Mouse (Mus musculus): ENCODE data around the gene Tomm40. TPM values are rescaled to one million over a fixed set of nuclear protein-coding genes. Genes with fewer than 3 reads are reported as not detected.

Gene Tomm40
- 125 TPM in 2 replicates for polyA plus RNA-seq (2012; rRNA removed)

DNA sequence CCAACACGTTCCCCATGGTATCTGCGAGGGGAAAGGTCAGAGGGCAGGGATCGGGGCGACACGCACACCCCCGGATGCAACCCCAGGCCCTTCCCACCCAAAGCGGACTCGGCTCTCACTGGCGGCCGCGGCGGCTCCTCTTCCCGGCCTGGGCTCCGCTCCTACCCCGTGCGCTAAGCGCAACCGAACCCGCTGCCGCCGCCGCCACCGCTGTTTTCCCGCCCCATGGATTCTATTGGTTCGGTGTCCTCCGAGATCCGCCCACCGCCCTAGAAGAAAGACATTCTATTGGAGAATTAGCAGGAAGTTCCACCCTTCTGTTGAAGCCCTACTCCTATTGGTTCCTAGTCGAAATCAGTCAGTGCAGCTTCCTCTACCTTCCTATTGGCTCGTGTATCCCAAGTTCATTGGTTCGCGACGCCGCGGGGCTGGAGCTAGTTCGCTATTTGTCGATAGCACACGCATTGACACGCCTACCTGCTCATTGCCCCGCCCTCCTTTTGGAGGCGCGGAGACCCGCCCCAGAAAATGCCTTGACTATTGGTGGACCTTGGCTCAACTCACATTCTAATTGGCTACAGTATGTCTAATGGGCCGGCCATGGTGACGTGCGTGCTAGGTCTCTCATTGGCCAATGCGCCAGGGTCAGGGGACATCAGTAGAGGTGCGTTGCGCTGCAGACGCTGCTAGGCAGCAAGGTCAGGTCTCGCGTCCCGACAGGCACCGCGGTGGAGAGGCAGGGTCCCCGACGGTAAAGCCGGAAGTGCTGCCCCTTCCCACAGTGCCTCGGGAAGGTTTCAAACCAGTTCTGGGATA is at the start of gene Tomm40:
Tomm40 (minus strand) TSS at position 200 of the 816 bp plus-strand sequence.
- TF ChIP-seq POLR2A (IDR thresholded peaks at IDR 0.05; ENCODE audit: borderline replicate concordance, insufficient read depth, low read length) (peak; percentile 51; the same call in 1 of the 2 replicates), CTCF (IDR thresholded peaks at IDR 0.05; ENCODE audit: borderline replicate concordance, insufficient read depth, low read depth, low read length) (no peak)
- peak within 1 kb of the TSS; percentile 81 for H3K4me3 ChIP-seq (replicated peaks; ENCODE audit: insufficient read depth, low read depth, low read length)
- H3K4me1 ChIP-seq (ENCODE audit: control insufficient read depth, insufficient read depth, low read length), result peaks cover 8% of the 10 kb centered on the region
- H3K27me3 ChIP-seq (ENCODE audit: control insufficient read depth, insufficient read depth, low read length), result no peaks in the 10 kb centered on the region
- DNase-seq, result peak; percentile 99 to 100
- peak within 1 kb of the TSS; percentile 52 for H3K27ac ChIP-seq (ENCODE audit: insufficient read depth, low read length)
- under 1% methylated on average over 57 of the region's 59 CpGs for WGBS

DNA sequence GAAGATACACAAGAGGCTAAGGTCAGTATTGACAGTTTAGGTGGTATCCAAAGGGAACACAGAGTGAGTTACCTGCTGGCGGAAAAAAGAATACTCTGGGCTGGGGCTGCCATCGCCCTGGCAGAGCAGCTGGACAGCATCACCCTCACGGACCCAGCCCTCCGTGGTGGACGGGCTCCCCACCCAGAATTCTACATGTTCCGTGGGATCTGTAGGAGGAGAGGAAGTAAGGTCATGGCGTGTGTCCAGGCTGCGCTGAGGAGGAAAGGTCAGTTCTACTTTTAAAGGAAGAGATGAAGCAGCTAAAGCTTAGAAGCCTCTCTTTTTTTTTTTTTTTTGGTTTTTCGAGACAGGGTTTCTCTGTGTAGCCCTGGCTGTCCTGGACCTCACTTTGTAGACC is 49.3 kb upstream of the Tomm40 start:
- H3K27me3 ChIP-seq (ENCODE audit: control insufficient read depth, insufficient read depth, low read length), result no peaks in the 10 kb centered on the region
- no peaks in the 10 kb centered on the region for H3K4me1 ChIP-seq (ENCODE audit: control insufficient read depth, insufficient read depth, low read length)
- H3K4me3 ChIP-seq (replicated peaks; ENCODE audit: insufficient read depth, low read depth, low read length), result no peak overlapping the region
- no peak for DNase-seq
- WGBS, result 87% methylated on average over 9 of the region's 9 CpGs
- TF ChIP-seq CTCF (IDR thresholded peaks at IDR 0.05; ENCODE audit: borderline replicate concordance, insufficient read depth, low read depth, low read length) (no peak), POLR2A (IDR thresholded peaks at IDR 0.05; ENCODE audit: borderline replicate concordance, insufficient read depth, low read length) (no peak)
- no peak overlapping the region for H3K27ac ChIP-seq (ENCODE audit: insufficient read depth, low read length)

DNA sequence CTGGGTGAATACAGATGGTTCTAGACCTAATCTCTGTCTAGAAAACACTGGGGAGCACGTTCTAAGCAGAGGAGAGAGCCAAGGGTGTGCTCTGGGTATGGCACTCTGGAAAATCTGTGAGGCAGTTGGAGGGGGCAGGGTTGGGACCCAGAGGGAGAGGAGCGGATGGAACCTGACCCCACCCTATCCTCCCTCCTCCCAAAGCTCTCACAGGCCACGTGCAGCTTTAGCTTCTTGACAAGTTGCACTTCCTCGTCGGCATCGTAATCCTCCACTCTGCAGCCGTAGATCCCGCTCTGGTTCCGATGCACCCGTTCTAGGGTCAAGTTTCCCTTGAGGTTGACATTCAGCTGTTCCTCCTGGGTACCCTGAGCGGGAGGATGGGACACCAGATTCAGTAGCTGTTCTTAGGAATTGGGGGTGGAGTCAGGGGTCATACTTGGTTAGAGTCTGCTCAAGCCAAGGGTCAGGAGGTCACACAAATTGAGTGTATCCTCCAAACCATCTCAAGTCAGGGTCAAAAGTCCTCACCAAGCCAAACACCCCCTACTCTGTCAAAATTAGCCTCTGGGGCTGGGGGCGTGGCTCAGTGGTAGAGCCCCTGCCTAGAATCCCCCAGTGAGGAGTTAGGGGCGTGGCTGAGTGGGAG is 48.7 kb upstream of the Tomm40 start:
- no peak overlapping the region for H3K4me3 ChIP-seq (replicated peaks; ENCODE audit: insufficient read depth, low read depth, low read length)
- H3K27ac ChIP-seq (ENCODE audit: insufficient read depth, low read length), result no peak overlapping the region
- WGBS, result 80% methylated on average over 13 of the region's 13 CpGs
- H3K4me1 ChIP-seq (ENCODE audit: control insufficient read depth, insufficient read depth, low read length), result no peaks in the 10 kb centered on the region
- TF ChIP-seq POLR2A (IDR thresholded peaks at IDR 0.05; ENCODE audit: borderline replicate concordance, insufficient read depth, low read length) (no peak), CTCF (IDR thresholded peaks at IDR 0.05; ENCODE audit: borderline replicate concordance, insufficient read depth, low read depth, low read length) (no peak)
- no peaks in the 10 kb centered on the region for H3K27me3 ChIP-seq (ENCODE audit: control insufficient read depth, insufficient read depth, low read length)
- no peak for DNase-seq

DNA sequence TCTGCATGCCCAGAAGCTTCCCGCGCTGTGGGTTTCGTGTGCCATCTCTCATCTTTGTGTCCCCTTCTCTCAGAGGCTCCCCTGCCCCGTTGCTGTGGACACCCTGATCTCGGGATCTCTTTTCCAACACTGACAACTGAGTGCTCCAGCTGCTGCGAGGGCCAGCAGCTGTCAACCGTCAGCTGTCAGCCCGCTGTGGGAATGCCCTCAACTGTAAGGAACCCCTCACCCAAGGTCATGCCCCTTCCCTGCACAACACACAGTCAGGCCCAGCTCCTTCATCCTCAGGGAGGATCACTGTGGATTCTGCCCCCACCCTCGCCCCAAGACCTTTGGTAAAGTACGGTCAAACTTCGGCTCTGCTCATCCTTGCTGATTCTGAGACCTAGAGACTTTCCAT is 47.0 kb upstream of the Tomm40 start:
- no peaks in the 10 kb centered on the region for H3K27me3 ChIP-seq (ENCODE audit: control insufficient read depth, insufficient read depth, low read length)
- H3K4me3 ChIP-seq (replicated peaks; ENCODE audit: insufficient read depth, low read depth, low read length), result no peak overlapping the region
- no peak for DNase-seq
- 75% methylated on average over 11 of the region's 11 CpGs for WGBS
- H3K27ac ChIP-seq (ENCODE audit: insufficient read depth, low read length), result no peak overlapping the region
- H3K4me1 ChIP-seq (ENCODE audit: control insufficient read depth, insufficient read depth, low read length), result no peaks in the 10 kb centered on the region
- no peak for TF ChIP-seq POLR2A (IDR thresholded peaks at IDR 0.05; ENCODE audit: borderline replicate concordance, insufficient read depth, low read length)
- TF ChIP-seq CTCF (IDR thresholded peaks at IDR 0.05; ENCODE audit: borderline replicate concordance, insufficient read depth, low read depth, low read length), result no peak

DNA sequence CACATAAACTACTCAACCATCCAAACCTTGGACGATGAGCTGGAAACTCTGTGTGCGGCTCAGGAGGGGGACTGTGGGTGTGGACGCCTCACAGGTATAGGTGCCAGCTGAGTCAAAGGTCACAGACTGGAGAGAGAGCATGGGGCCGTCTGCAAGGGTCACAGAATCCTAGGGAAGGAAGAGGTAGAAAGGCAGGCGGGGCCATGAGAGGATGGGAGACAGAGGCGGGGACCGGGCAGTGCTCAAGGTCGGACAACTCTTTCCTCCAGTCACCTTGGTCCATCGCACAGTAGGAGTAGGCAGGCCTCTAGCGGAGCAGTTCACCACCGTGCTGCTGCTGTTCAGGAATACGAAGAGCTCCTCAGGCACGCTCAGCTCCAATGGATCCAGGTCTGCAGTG is 44.8 kb upstream of the Tomm40 start:
- no peak for DNase-seq
- no peak overlapping the region for H3K4me3 ChIP-seq (replicated peaks; ENCODE audit: insufficient read depth, low read depth, low read length)
- no peaks in the 10 kb centered on the region for H3K27me3 ChIP-seq (ENCODE audit: control insufficient read depth, insufficient read depth, low read length)
- WGBS, result 85% methylated on average over 13 of the region's 13 CpGs
- no peak for TF ChIP-seq CTCF (IDR thresholded peaks at IDR 0.05; ENCODE audit: borderline replicate concordance, insufficient read depth, low read depth, low read length)
- no peak for TF ChIP-seq POLR2A (IDR thresholded peaks at IDR 0.05; ENCODE audit: borderline replicate concordance, insufficient read depth, low read length)
- H3K4me1 ChIP-seq (ENCODE audit: control insufficient read depth, insufficient read depth, low read length), result no peaks in the 10 kb centered on the region
- H3K27ac ChIP-seq (ENCODE audit: insufficient read depth, low read length), result no peak overlapping the region

DNA sequence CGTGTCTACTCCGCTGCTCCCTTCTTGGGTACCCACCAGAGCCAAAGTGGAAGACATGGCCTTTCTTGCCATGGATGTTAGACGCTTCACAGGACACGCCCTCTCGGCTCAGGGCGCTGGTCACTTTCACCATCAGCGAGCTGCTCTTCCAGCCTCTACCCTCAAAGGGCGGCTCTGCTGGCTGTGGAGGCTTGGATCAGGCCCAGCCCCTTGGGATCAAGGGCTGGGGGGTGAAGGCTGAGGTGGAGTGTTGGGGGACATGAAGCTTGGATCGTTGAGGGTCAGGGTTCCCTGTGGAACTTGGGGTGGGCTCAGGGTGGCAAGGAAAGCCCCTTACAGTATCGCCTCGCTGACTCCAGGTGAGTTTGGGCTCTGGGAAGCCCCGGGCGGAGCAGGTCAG is 43.4 kb upstream of the Tomm40 start:
- H3K27ac ChIP-seq (ENCODE audit: insufficient read depth, low read length), result no peak overlapping the region
- TF ChIP-seq POLR2A (IDR thresholded peaks at IDR 0.05; ENCODE audit: borderline replicate concordance, insufficient read depth, low read length) (no peak), CTCF (IDR thresholded peaks at IDR 0.05; ENCODE audit: borderline replicate concordance, insufficient read depth, low read depth, low read length) (no peak)
- H3K27me3 ChIP-seq (ENCODE audit: control insufficient read depth, insufficient read depth, low read length), result no peaks in the 10 kb centered on the region
- no peak for DNase-seq
- WGBS, result 80% methylated on average over 13 of the region's 13 CpGs
- no peaks in the 10 kb centered on the region for H3K4me1 ChIP-seq (ENCODE audit: control insufficient read depth, insufficient read depth, low read length)
- H3K4me3 ChIP-seq (replicated peaks; ENCODE audit: insufficient read depth, low read depth, low read length), result no peak overlapping the region

DNA sequence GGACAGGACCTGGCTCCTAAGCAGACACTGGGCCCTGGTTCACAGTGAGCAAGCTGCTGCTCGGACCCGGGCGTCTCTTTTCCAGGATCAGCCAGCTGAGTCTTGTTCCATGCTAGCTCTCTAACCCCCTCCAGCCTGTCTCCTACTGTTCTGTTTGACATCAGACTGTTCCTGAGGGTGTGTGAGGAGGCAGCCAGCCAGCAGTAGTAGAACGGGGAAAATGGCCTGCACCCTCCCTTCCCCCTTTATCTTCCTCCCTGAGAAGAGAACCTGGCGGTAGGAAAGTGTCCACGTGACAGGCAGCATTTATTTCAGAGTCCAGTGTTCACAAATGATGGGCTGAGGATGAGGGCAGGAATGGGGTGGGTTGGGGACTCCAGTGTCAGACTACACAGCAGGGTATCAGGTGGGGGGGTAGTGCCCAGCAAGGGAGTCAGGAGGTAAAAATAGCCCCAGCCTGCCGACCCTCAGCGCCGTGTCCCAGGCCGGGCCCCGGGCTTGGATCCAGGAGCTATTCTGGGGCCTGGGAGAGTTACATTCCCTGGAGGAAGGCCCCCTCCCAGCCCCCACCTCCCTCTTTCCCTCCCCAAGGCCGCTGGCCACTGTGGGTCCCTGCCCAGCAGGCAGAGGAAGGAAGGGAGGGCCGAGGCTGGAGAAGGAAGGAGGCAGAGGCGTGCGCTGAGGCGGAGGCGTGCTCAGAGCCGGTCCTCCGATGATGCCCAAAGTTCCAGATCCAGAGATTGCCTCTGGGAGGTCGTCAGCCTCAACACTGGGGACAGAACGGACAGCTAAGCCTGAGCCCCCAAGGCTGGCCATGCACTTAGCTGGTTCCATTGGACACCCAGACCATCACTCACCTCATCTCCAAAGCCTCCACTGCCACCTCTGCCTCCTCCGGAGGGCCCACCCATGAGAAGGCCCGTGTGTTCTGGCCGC is 40.9 kb upstream of the Tomm40 start:
- no peak for DNase-seq
- Histone ChIP-seq H3K27ac (ENCODE audit: insufficient read depth, low read length) (no peak overlapping the region), H3K27me3 (ENCODE audit: control insufficient read depth, insufficient read depth, low read length) (no peaks in the 10 kb centered on the region), H3K4me1 (ENCODE audit: control insufficient read depth, insufficient read depth, low read length) (no peaks in the 10 kb centered on the region), H3K4me3 (replicated peaks; ENCODE audit: insufficient read depth, low read depth, low read length) (no peak overlapping the region)
- WGBS, result 60% methylated on average over 24 of the region's 24 CpGs
- no peak for TF ChIP-seq CTCF (IDR thresholded peaks at IDR 0.05; ENCODE audit: borderline replicate concordance, insufficient read depth, low read depth, low read length)
- no peak for TF ChIP-seq POLR2A (IDR thresholded peaks at IDR 0.05; ENCODE audit: borderline replicate concordance, insufficient read depth, low read length)

All from cerebellum, adult 2 months (tissue).